Mouse (Mus musculus): ENCODE measurements around the gene Tead1.

- TF ChIP-seq CTCF (IDR thresholded peaks at IDR 0.05; ENCODE audit: borderline replicate concordance, control insufficient read depth, extremely low read depth, insufficient read depth, low read length, poor library complexity) (no peak), POLR2A (IDR thresholded peaks at IDR 0.05; ENCODE audit: control insufficient read depth, extremely low read depth, insufficient read depth, low read length, poor library complexity) (no peak)
These were observed 31.7 kb upstream of the Tead1 start for GRCm38 (mm10) chr7:112647417-112647816.
